Mouse (Mus musculus): ENCODE results near the gene Nsmce3.

The Nsmce3 gene

GRCm38 (mm10) chr7:64872743-64873241 is at the start of gene Nsmce3:
Gene Nsmce3 (minus strand): TSS chr7:64872997.
- in situ Hi-C loops (cut with MboI; ENCODE audit: low pct_unique_long_range_greater_than_20kb in 1 of 2, low sequenced_read_pairs in 2 of 2, unreplicated experiment in 1 of 2): no loop called here

GRCm38 (mm10) chr7:64921189-64921588 is 48.4 kb upstream of the Nsmce3 start:
- in situ Hi-C loops (cut with MboI; ENCODE audit: low pct_unique_long_range_greater_than_20kb in 1 of 2, low sequenced_read_pairs in 2 of 2, unreplicated experiment in 1 of 2): loop anchor here in 1 of 2 experiments (5.0 kb wide), 1 partner anchor 79 kb away; no protein-coding TSS in a partner anchor

- in situ Hi-C loops (cut with MboI; ENCODE audit: low pct_unique_long_range_greater_than_20kb in 1 of 2, low sequenced_read_pairs in 2 of 2, unreplicated experiment in 1 of 2): loop anchor here in 1 of 2 experiments (5.0 kb wide), 1 partner anchor 78 kb away; no protein-coding TSS in a partner anchor
Measured at GRCm38 (mm10) chr7:64920735-64921134, 47.9 kb upstream of the Nsmce3 start.

GRCm38 (mm10) chr7:64916654-64917053 is 43.9 kb upstream of the Nsmce3 start:
- in situ Hi-C loops (cut with MboI; ENCODE audit: low pct_unique_long_range_greater_than_20kb in 1 of 2, low sequenced_read_pairs in 2 of 2, unreplicated experiment in 1 of 2): no loop called here

GRCm38 (mm10) chr7:64915121-64915520 is 42.3 kb upstream of the Nsmce3 start:
- in situ Hi-C loops (cut with MboI; ENCODE audit: low pct_unique_long_range_greater_than_20kb in 1 of 2, low sequenced_read_pairs in 2 of 2, unreplicated experiment in 1 of 2): no loop called here

GRCm38 (mm10) chr7:64911945-64912344 is 39.1 kb upstream of the Nsmce3 start:
- in situ Hi-C loops (cut with MboI; ENCODE audit: low pct_unique_long_range_greater_than_20kb in 1 of 2, low sequenced_read_pairs in 2 of 2, unreplicated experiment in 1 of 2): no loop called here

GRCm38 (mm10) chr7:64910208-64910607 is 37.4 kb upstream of the Nsmce3 start:
- in situ Hi-C loops (cut with MboI; ENCODE audit: low pct_unique_long_range_greater_than_20kb in 1 of 2, low sequenced_read_pairs in 2 of 2, unreplicated experiment in 1 of 2): no loop called here

GRCm38 (mm10) chr7:64906955-64907354 is 34.2 kb upstream of the Nsmce3 start:
- in situ Hi-C loops (cut with MboI; ENCODE audit: low pct_unique_long_range_greater_than_20kb in 1 of 2, low sequenced_read_pairs in 2 of 2, unreplicated experiment in 1 of 2): no loop called here

- in situ Hi-C loops (cut with MboI; ENCODE audit: low pct_unique_long_range_greater_than_20kb in 1 of 2, low sequenced_read_pairs in 2 of 2, unreplicated experiment in 1 of 2): no loop called here
Measured at GRCm38 (mm10) chr7:64905506-64905905, 32.7 kb upstream of the Nsmce3 start.

GRCm38 (mm10) chr7:64900249-64900648 is 27.5 kb upstream of the Nsmce3 start:
- in situ Hi-C loops (cut with MboI; ENCODE audit: low pct_unique_long_range_greater_than_20kb in 1 of 2, low sequenced_read_pairs in 2 of 2, unreplicated experiment in 1 of 2): no loop called here

GRCm38 (mm10) chr7:64896587-64896986 is 23.8 kb upstream of the Nsmce3 start:
- in situ Hi-C loops (cut with MboI; ENCODE audit: low pct_unique_long_range_greater_than_20kb in 1 of 2, low sequenced_read_pairs in 2 of 2, unreplicated experiment in 1 of 2): no loop called here

- in situ Hi-C loops (cut with MboI; ENCODE audit: low pct_unique_long_range_greater_than_20kb in 1 of 2, low sequenced_read_pairs in 2 of 2, unreplicated experiment in 1 of 2): no loop called here
Measured at GRCm38 (mm10) chr7:64895685-64896101, 22.9 kb upstream of the Nsmce3 start.

- in situ Hi-C loops (cut with MboI; ENCODE audit: low pct_unique_long_range_greater_than_20kb in 1 of 2, low sequenced_read_pairs in 2 of 2, unreplicated experiment in 1 of 2): no loop called here
Measured at GRCm38 (mm10) chr7:64891139-64891538, 18.3 kb upstream of the Nsmce3 start.

- in situ Hi-C loops (cut with MboI; ENCODE audit: low pct_unique_long_range_greater_than_20kb in 1 of 2, low sequenced_read_pairs in 2 of 2, unreplicated experiment in 1 of 2): no loop called here
Measured at GRCm38 (mm10) chr7:64889919-64890318, 17.1 kb upstream of the Nsmce3 start.

- in situ Hi-C loops (cut with MboI; ENCODE audit: low pct_unique_long_range_greater_than_20kb in 1 of 2, low sequenced_read_pairs in 2 of 2, unreplicated experiment in 1 of 2): no loop called here
Measured at GRCm38 (mm10) chr7:64884187-64884862, 11.5 kb upstream of the Nsmce3 start.

GRCm38 (mm10) chr7:64882243-64882642 is 9.4 kb upstream of the Nsmce3 start:
- in situ Hi-C loops (cut with MboI; ENCODE audit: low pct_unique_long_range_greater_than_20kb in 1 of 2, low sequenced_read_pairs in 2 of 2, unreplicated experiment in 1 of 2): no loop called here

- in situ Hi-C loops (cut with MboI; ENCODE audit: low pct_unique_long_range_greater_than_20kb in 1 of 2, low sequenced_read_pairs in 2 of 2, unreplicated experiment in 1 of 2): no loop called here
Measured at GRCm38 (mm10) chr7:64881387-64881786, 8.6 kb upstream of the Nsmce3 start.

GRCm38 (mm10) chr7:64880415-64880814 is 7.6 kb upstream of the Nsmce3 start:
- in situ Hi-C loops (cut with MboI; ENCODE audit: low pct_unique_long_range_greater_than_20kb in 1 of 2, low sequenced_read_pairs in 2 of 2, unreplicated experiment in 1 of 2): no loop called here

- in situ Hi-C loops (cut with MboI; ENCODE audit: low pct_unique_long_range_greater_than_20kb in 1 of 2, low sequenced_read_pairs in 2 of 2, unreplicated experiment in 1 of 2): no loop called here
Measured at GRCm38 (mm10) chr7:64874941-64875340, 2.1 kb upstream of the Nsmce3 start.

GRCm38 (mm10) chr7:64873266-64873665 is 469 bp upstream of the Nsmce3 start:
- in situ Hi-C loops (cut with MboI; ENCODE audit: low pct_unique_long_range_greater_than_20kb in 1 of 2, low sequenced_read_pairs in 2 of 2, unreplicated experiment in 1 of 2): no loop called here

All from mouse embryonic stem cell (cell line).